15 mouse cellular contexts compared by ENCODE assay signal in the genomic region with DNA sequence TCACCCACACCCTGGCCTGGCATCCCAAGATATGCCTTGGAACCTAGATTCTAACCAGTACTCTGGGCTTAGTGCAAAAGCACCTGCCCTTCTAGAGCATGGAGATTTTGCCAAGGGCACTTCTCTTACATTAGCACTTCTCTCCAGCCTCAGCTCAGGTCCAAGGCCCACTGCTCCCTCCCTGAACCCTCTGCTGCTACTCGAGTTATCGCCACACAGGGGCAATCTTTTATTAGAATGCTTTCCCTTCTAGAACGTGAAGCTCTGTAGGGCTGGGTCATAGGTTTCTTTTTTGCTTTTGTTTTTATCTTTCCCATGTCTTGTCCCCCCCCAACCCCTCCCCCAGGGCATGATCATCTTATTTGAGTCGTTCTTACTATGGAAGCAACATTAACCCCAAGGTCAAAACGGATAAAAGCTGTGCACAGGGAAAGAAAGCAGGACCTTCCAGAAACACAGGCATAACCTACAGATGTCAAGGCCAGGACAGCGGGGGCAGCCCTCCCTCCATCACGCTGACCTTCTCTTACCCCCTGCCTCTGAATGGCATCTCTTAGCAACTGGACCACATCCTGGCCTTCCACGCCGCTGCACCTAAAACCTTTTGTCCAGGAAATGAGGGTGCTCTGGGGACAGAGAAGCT. TPM values are rescaled to one million over a fixed set of nuclear protein-coding genes. Genes with fewer than 3 reads are reported as not detected.
DNase-seq lines count a peak whose midpoint lies in the region; ATAC-seq and TF ChIP-seq lines count a peak whose summit lies in the region.
"Had no signal": no experiment of that assay in that cellular context is flagged by ENCODE, and none has a peak within 500 bp of the region (broad histone marks: within the 10 kb centered on the region; RNA-seq: fewer than 3 reads in every experiment).

No protein-coding gene starts in this region.

- H3K27me3 ChIP-seq in forebrain, embryonic 14.5 days (replicated peaks; ENCODE audit: control insufficient read depth, insufficient read depth, low read length), result no peaks in the 10 kb centered on the region
- peaks cover 20% of the 10 kb centered on the region; the same call in 1 of the 2 replicates for H3K27me3 ChIP-seq in forebrain, embryonic 12.5 days
- H3K27me3 ChIP-seq: liver, embryonic 13.5 days had no signal

- no peak overlapping the region for H3K4me3 ChIP-seq in forebrain, embryonic 14.5 days (ENCODE audit: low read depth, low read length)
- H3K4me3 ChIP-seq in forebrain, embryonic 12.5 days (replicated peaks), result no peak overlapping the region
- H3K4me3 ChIP-seq in lung, adult 2 months (replicated peaks; ENCODE audit: extremely low read depth, low read depth, low read length), result no peak overlapping the region
- H3K4me3 ChIP-seq: heart, adult 2 months; liver, embryonic 13.5 days had no signal

- H3K9ac ChIP-seq in forebrain, embryonic 14.5 days (ENCODE audit: low read length), result no peak overlapping the region
- no peak overlapping the region for H3K9ac ChIP-seq in forebrain, embryonic 12.5 days
- H3K9ac ChIP-seq: liver, embryonic 13.5 days had no signal

- peak; percentile 12; the same call in 1 of the 2 replicates for TF ChIP-seq CTCF in lung, adult 2 months (IDR thresholded peaks at IDR 0.05; ENCODE audit: insufficient read depth, low read length)

- H3K4me1 ChIP-seq in forebrain, embryonic 14.5 days (ENCODE audit: control insufficient read depth, insufficient read depth, low read length), result 0 out of 2 replicates have a peak, but pooled peaks cover 1% of the 10 kb centered on the region
- peaks cover 24% of the 10 kb centered on the region for H3K4me1 ChIP-seq in forebrain, embryonic 12.5 days
- no peaks in the 10 kb centered on the region for H3K4me1 ChIP-seq in lung, adult 2 months (ENCODE audit: control insufficient read depth, insufficient read depth, low read length)
- H3K4me1 ChIP-seq: liver, embryonic 13.5 days had no signal

- ATAC-seq in forebrain, embryonic 14.5 days, result no peak
- ATAC-seq in forebrain, embryonic 12.5 days (ENCODE audit: low FRiP score), result no peak
- no peak for ATAC-seq in erythroid progenitor cell, adult 5-6 weeks (replicated peaks; ENCODE audit: low FRiP score, poor library complexity, severe bottlenecking)
- ATAC-seq: intestine, embryonic 16.5 days had no signal

- H3K27ac ChIP-seq in forebrain, embryonic 14.5 days (ENCODE audit: low read depth, low read length), result no peak overlapping the region
- H3K27ac ChIP-seq in forebrain, embryonic 12.5 days, result no peak overlapping the region
- H3K27ac ChIP-seq: heart, adult 2 months; liver, embryonic 13.5 days had no signal

- no peak overlapping the region for H3K4me2 ChIP-seq in forebrain, embryonic 14.5 days (ENCODE audit: low read length)
- H3K4me2 ChIP-seq in forebrain, embryonic 12.5 days, result no peak overlapping the region
- H3K4me2 ChIP-seq: liver, embryonic 13.5 days had no signal

- TF ChIP-seq POLR2A in lung, adult 2 months (IDR thresholded peaks at IDR 0.05; ENCODE audit: borderline replicate concordance, extremely low read depth, low read depth, low read length), result no peak

- WGBS in forebrain, embryonic 14.5 days, result 28% methylated on average over 9 of the region's 9 CpGs
- 19% methylated on average over 9 of the region's 9 CpGs for WGBS in forebrain, embryonic 12.5 days
- WGBS in lung, adult 2 months, result 40% methylated on average over 9 of the region's 9 CpGs

- H3K36me3 ChIP-seq in forebrain, embryonic 14.5 days (ENCODE audit: control insufficient read depth, insufficient read depth, low read length), result no peaks in the 10 kb centered on the region
- no peaks in the 10 kb centered on the region for H3K36me3 ChIP-seq in forebrain, embryonic 12.5 days (replicated peaks)
- H3K36me3 ChIP-seq: liver, embryonic 13.5 days had no signal

- H3K9me3 ChIP-seq in forebrain, embryonic 14.5 days (replicated peaks; ENCODE audit: control insufficient read depth, low read length), result no peaks in the 10 kb centered on the region
- no peaks in the 10 kb centered on the region for H3K9me3 ChIP-seq in forebrain, embryonic 12.5 days
- H3K9me3 ChIP-seq: liver, embryonic 13.5 days had no signal

- peak; percentile 19 for DNase-seq in forebrain, embryonic 14.5 days (ENCODE audit: low spot score)
- DNase-seq in lung, adult 2 months, result no peak
- no peak for DNase-seq in lung, postnatal 36 days
- peak; percentile 58 for DNase-seq in MN1 (ENCODE audit: low spot score)
- DNase-seq in mesoderm, embryonic 11.5 days (ENCODE audit: low read depth, low spot score), result peak; percentile 46
- DNase-seq in kidney, adult 8-10 months, result no peak
- DNase-seq: adrenal gland, postnatal 36 days; cerebellum, postnatal 14 days; heart, adult 2 months; liver, embryonic 13.5 days; right cerebral cortex, postnatal 25 days; thymus, adult 18-20 months had no signal

RNA-seq across cellular contexts. Expression of a gene that starts 7.4 kb away (rescaled TPM):
- polyA plus RNA-seq in forebrain, embryonic 14.5 days (2014; fragmentation: Nextera tagmentation; extraction: Ambion mirVana), result 0.80 and 1.1 TPM in 2 replicates
- 0.32 and 0.96 TPM in 2 replicates for polyA plus RNA-seq in forebrain, embryonic 12.5 days (2016; fragmentation: Nextera tagmentation; extraction: Ambion mirVana)
- 3.4 and 5.2 TPM in 2 replicates for polyA plus RNA-seq in lung, adult 2 months (2012; rRNA removed)
- total RNA-seq in erythroid progenitor cell, adult 5-6 weeks (2015; ENCODE audit: low replicate concordance), result 8.8 and 22.3 TPM in 2 replicates
- total RNA-seq in erythroid progenitor cell, adult 5-6 weeks (2017; ENCODE audit: low replicate concordance), result 12.9 and 24.6 TPM in 2 replicates

Comparison
In these comparisons a context has a peak if more than half of its experiments do, and no peak if none do; other contexts are left out.
1. DNase-seq: peak in forebrain, embryonic 14.5 days (single experiment), MN1 (single experiment) and mesoderm, embryonic 11.5 days (single experiment); none in lung, adult 2 months (single experiment), lung, postnatal 36 days (single experiment) and kidney, adult 8-10 months (0 of 2).